Mouse (Mus musculus): ENCODE measurements around the gene Zfpm1.

Gene Zfpm1

GRCm38 (mm10) chr8:122376365-122377231, 94.7 kb downstream of the Zfpm1 start, which contains the start of gene Zc3h18:
Gene Zc3h18 (plus strand): TSS chr8:122376609.
- peak; percentile 97 to 98 for DNase-seq (ENCODE audit: low spot score in 2 of 2)

GRCm38 (mm10) chr8:122383039-122383438, 101.1 kb downstream of the Zfpm1 start:
- DNase-seq (ENCODE audit: low spot score in 2 of 2): no peak

Measured in natural killer cell, adult 2 months (primary cell).